Mouse (Mus musculus): ENCODE data around the gene Zdhhc24.

The Zdhhc24 gene

DNA sequence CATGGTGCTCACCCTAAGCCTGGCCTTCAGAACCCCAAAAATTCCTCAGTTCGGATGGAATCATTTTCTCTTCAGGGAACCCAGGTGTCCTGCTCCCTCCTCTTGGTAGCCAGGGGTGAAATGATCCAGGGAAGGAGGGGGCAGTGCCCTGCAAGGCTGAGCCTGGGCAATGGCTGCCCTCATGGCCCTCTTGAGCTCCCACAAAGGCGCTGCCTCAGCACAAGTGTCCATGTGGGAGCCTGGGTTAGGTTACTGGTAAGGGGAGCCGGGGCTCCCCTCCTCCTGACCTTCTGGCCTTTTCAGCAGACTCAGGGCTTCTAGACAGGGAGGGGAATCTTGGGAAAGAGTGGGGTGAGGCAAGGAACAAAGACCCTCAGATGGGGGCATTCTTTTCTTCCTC is 1.7 kb upstream of the Zdhhc24 start:
- no peak for DNase-seq (ENCODE audit: low read depth in 1 of 2, low spot score in 2 of 2)

DNA sequence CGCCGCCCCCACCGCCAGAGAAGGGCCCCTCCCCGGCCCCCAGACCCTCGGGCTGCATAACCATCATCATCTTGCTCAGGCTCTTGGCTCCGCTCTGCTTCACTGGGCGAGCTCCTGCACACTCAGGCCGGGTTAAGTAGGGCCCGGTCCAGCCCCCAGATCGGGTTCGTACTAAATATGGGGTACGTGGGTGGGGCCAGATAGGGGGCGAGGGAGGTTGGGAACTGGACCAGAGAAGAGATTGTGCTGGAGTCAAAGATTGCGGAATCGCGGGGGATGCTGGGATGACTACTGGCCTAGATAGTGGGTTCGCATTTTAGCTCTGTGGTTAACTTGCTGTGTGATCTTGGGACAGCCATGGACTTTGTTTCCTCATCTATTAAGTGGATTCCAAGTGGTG is 683 bp upstream of the Zdhhc24 start, which contains the start of gene Actn3:
Gene Actn3, minus strand, starts transcription at position 125 of the 400 bp plus-strand sequence.
- DNase-seq (ENCODE audit: low read depth in 1 of 2, low spot score in 2 of 2) = no peak

- no peak for DNase-seq (ENCODE audit: low read depth in 1 of 2, low spot score in 2 of 2)
These were observed 846 bp downstream of the Zdhhc24 start for GRCm38 (mm10) chr19:4879324-4879703.

- no peak for DNase-seq (ENCODE audit: low read depth in 1 of 2, low spot score in 2 of 2)
These were observed 5.5 kb downstream of the Zdhhc24 start for GRCm38 (mm10) chr19:4883961-4884360.

GRCm38 (mm10) chr19:4889791-4890190 is 11.3 kb downstream of the Zdhhc24 start:
- no peak for DNase-seq (ENCODE audit: low read depth in 1 of 2, low spot score in 2 of 2)

DNA sequence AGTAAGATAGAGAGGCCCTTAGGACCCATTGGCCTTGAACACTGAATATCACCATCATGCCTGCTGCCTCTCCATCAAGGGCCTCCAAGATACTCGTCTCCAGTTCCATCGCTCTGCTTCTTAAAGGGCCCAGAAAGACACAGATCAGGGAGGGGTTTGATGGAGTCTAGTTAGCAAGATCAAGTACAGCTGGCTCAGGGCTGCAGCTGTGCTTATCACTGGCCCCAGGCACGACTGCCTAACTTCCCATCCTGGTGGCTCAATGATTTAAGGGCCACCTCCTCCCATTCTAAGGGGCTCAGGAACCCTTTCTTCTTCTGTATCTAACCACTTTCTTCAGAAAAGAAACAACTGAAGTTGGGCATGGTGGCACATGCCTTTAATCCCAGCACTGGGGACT is 13.3 kb downstream of the Zdhhc24 start:
- DNase-seq (ENCODE audit: low read depth in 1 of 2, low spot score in 2 of 2) = no peak

GRCm38 (mm10) chr19:4896780-4897520 is 18.5 kb downstream of the Zdhhc24 start:
- DNase-seq (ENCODE audit: low read depth in 1 of 2, low spot score in 2 of 2) = no peak

DNA sequence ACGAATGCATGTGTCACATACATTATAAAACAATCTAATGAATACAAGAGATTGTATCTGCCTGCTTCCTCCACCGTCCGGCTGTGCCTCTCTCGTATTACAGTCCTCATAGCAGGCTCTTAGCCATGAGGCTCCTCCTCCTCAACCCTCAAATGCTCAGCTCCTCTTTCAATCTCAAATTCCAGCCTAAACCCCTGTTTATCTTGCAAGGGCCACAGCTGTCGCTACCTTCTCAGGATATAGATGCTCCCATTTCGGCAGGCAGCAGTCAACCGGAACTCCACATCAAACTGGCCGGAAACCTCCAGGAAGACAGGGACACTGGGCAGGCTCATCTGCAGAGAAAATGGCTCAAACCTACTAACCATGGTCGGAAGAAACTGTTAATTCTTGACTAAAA is 20.5 kb downstream of the Zdhhc24 start:
- DNase-seq (ENCODE audit: low read depth in 1 of 2, low spot score in 2 of 2) = no peak

DNA sequence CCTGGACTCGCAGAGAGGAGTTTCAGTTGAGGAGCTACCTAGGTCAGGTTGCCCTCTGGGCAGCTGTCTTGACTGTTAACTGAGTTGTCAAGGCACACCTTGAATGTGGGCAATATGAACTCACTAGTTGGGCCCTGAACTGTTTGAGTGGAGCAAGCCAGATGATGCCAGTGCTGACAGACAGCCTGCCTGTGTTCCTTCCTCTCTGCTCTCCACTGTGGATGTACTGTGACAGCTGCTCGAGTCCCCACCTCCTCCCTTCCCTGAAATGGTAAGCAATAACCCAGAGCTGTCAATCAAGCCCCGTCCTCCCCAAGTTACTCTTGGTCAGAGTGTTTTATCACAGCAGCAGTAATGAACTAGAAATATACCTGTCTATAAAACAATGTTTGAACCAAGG is 21.4 kb downstream of the Zdhhc24 start:
- DNase-seq (ENCODE audit: low read depth in 1 of 2, low spot score in 2 of 2) = no peak

DNA sequence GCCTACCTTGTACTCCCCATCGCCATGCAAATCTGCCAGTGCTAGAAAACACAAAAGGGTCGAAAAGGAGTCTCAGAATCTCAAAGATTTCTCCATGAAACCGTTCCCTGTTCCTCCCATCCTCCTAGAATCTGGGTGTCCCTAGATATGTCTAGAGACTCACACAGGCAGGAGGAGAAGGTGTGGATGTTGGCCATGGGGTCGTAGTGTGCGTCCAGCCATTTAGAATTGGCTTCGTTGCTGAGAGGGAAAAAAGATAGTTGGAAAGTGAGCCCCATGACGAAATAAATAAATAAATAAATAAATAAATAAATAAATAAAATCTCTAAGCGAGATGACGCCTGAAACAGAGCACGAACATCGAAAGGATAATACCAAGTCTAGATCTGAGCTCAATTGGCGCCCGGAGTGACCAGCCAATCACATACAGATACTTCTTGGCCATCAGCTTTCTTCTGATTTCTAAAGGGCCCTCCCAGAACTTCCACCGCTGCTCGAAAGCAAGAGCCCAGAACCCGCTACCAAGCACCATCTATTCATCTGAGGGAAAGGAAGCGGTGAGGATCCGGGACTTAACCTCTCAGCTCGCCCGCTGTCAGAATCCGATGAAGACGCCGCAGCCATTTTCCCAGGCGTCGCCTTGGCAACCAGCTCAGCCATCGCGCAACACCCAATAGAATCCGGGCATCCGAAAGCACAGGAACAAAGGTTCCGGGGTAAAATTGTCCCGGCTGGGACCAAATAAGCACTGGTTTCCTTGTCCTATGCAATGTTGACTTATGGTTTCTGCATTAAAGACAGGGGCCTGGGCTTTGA is 27.7 kb downstream of the Zdhhc24 start, which contains the start of gene Bbs1:
Gene Bbs1, minus strand, starts transcription at position 650 of the 816 bp plus-strand sequence.
- DNase-seq (ENCODE audit: low read depth in 1 of 2, low spot score in 2 of 2) = peak; percentile 21 to 55

- DNase-seq (ENCODE audit: low read depth in 1 of 2, low spot score in 2 of 2) = no peak
These were observed 29.6 kb downstream of the Zdhhc24 start for GRCm38 (mm10) chr19:4908107-4908506.

DNA sequence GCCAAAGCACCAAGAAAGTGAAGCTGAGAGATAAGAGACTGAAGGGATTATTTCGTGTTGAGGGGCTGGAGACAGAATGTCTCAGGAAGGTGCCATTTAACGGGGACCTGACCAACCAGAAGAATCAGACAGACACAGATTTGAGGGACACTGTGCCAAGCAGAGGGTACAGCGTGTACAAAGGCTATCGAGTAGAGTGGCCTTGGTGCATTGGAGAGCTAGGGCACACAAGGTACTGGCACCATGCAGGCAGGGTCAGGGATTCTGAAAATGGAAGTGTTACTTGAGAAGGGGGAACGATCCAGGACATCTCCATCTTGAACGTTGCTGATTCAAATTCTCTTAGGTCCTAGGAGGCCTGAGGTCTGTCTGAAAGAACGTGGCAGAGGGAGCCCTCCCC is 30.9 kb downstream of the Zdhhc24 start:
- DNase-seq (ENCODE audit: low read depth in 1 of 2, low spot score in 2 of 2) = no peak

GRCm38 (mm10) chr19:4915924-4916603 is 37.6 kb downstream of the Zdhhc24 start:
- DNase-seq (ENCODE audit: low read depth in 1 of 2, low spot score in 2 of 2) = no peak

DNA sequence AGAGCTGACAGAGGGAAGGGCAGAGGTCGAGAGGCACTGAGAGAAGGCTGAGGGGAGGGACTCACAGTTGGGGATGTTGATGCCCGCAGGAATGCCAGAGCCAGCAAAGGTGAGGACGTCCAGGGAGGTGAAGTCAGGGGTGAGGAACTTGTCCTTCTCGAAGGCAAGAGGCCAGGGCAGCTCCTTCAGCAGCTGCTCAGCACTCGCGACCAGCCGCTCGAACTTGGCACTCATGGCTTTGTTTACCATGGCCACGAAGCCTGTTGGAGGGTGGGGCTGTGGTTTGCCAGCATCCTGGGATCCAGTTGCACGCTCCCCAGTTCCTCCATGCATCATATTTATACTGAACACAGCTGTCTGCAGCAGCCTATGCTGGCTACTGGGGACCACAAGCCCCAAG is 38.4 kb downstream of the Zdhhc24 start:
- DNase-seq (ENCODE audit: low read depth in 1 of 2, low spot score in 2 of 2) = no peak

GRCm38 (mm10) chr19:4919652-4920051 is 41.2 kb downstream of the Zdhhc24 start:
- no peak for DNase-seq (ENCODE audit: low read depth in 1 of 2, low spot score in 2 of 2)

DNA sequence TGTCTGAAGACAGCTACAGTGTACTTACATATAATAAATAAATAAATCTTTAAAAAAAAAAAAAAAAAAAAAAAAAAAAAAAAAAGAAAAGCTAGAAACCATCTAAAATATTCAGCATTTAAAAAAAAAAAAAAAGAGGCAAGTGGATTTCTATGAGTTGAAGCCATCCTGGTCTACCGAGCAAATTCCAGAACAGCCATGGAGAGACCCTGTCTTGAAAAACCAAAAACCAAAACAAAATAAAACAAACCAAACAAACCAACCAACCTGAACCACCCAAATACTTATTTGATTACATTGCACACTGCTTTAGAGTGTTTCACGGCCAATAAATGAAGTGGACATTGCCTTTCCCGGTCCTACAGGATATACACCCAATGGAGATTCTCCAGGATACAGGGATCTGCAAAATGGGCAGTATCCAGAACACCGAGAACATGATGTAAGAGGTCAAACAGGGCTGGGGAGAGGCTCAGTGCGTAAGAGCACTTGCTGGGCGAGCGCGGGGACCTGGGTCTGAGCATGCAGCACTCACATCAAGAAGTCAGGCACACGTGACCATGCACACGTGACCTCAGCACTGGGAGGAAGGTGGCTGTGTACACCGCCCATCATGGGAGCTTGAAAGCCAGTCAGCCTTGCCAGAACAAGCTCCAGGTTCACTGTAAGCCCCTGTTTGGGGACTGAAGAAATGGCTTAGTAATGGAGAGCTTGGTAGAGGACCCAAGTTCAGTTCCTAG is 46.8 kb downstream of the Zdhhc24 start:
- DNase-seq (ENCODE audit: low read depth in 1 of 2, low spot score in 2 of 2) = no peak

DNA sequence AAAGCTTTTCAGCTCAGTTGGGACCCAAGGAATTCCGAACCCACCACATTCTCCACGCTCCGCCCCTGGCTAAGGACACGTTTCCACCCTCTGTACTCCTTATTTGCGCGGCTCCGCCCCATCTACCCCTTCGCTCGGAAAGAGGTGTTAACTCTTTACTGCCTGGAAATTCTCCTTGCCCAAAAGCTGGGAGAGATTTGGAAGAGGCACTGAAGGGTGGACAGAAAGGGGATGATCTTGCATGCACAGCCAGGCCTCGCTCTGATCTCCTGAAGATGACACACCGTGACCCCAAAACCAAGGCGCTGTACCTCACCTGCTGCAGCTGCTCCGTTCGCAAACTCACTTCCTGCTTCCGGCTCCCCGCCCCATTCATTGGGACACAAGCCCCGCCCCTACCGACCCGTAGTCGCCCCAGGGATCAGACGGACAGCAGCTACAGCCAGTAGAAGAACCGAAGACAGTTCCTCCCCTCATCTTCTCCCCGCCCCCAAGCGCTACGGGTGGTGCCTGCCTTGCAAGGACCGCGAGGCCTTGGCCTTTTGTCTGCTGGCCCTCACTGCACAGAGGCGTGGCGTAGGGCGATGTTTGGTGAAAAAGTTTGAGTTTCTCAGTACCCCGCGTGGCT is 49.5 kb downstream of the Zdhhc24 start, which contains the start of gene Dpp3:
Gene Dpp3, minus strand, starts transcription at position 384 of the 628 bp plus-strand sequence.
- DNase-seq (ENCODE audit: low read depth in 1 of 2, low spot score in 2 of 2) = peak; percentile 89 to 93

GRCm38 (mm10) chr19:4928781-4929180 is 50.3 kb downstream of the Zdhhc24 start:
- no peak for DNase-seq (ENCODE audit: low read depth in 1 of 2, low spot score in 2 of 2)
